Mouse (Mus musculus): ENCODE data around the gene Fam161a. TPM values are rescaled to one million over a fixed set of nuclear protein-coding genes. Genes with fewer than 3 reads are reported as not detected.
"Not testable (repeated sequence)": the region's sequence is repeated elsewhere in the genome, so short reads cannot be mapped to it uniquely, and the experiment has no call there.

Fam161a gene
- total RNA-seq, 2 experiments from 2014 or later = 1.7 TPM

DNA sequence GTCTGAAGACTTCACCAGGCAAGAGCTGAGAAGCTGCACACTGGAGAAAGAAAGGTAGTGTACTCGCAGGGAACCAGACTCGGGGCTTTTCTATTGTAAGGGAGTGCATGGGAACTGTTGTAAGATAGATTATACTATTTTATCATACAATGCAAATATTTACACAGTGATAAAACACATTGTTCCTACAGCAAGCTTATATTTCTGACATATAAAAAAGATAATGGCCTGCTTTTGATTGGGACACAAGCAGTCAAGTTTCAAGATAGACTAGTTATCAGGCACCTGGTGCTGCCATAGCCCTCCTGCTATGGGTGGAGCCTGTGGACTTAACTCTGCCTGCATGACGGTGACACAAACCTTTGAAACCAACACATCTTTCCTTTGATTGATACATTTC is 21.6 kb downstream of the Fam161a start:
- DNase-seq = no peak
- intact Hi-C loops (cut with DNase I; ENCODE audit: low total_unique reads) = no loop called here

DNA sequence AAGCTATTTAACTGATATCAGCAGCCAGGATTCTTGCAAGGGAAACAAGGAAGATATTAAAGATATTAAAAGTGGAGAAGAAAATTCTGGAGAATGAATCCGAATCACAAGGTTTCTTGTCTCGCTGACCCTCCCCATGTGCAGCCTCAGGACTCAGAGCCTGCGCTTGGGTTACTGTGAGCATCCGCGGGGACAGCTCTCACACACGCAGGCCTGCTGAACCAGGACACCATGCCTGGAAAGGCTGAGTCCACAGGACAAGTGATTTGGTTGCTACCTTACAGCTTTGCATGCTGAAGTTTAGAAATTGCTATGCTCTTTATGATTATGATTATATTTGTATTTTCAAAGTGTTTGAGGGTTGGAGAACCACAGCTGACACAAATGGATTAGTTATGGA is 22.1 kb downstream of the Fam161a start:
- intact Hi-C loops (cut with DNase I; ENCODE audit: low total_unique reads) = no loop called here
- no peak for DNase-seq

DNA sequence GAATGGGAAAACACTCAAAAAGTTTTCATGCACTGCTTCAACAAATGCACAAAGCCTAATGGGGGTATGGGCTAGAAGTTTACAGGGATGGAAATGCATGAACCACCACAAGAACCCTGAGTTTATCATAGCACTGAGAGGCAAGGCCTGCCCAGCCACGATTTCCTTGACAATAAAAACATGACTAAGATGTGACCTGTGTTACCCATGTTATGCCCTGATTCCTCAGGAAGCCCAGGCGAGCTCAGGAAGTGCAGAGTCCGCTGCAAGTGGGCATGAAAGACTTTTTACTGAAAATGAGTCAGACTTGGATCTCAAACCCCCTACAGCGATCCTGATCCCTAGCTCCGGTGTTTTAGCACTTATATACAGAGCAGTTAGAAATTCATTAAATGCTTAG is 39.9 kb downstream of the Fam161a start:
- DNase-seq = no peak
- intact Hi-C loops (cut with DNase I; ENCODE audit: low total_unique reads) = no loop called here

DNA sequence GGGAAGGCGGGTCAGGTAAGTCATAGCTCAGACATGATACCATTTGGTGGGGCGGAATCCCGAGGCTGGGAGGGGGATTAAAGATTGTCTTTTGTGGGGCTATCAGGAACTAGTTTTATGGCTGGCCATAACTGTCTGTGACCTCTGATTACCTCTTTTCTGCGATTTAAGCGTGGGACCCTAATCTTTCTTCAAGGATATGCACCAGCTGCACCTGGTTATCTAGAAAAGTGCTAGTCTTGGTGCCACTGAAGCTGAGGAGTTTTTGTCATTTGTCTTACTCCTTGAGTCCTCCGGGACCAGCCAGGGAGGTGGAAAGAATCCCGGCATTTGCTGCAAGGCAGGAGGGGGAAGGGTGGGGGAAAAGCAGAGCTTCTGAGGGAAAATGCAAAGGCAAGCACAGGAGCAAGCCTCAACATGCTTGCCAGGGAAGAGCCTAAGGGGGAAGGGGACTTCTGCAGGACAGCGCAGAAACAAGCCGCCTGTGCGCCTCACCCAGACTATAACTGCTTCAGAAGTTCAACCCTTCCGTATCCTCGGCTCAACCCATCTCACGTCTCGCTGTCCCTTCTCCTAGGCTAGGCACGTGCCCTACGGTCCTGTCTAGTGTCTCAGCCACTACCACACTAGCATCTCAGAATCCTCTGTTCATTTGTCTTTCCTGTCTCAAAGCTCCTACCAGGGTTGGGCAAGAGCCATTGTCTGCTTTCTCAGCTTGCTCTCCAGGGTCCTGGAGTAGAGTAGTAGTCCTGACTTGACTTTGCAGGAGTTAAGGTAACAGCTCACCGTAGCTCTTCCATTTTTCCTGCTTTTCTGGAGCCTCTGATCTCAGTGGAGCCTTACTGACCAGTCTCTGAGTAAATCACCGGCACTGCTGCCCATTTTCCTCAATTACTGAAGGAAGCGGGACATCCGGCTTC is 40.6 kb downstream of the Fam161a start:
- no peak for DNase-seq
- intact Hi-C loops (cut with DNase I; ENCODE audit: low total_unique reads) = no loop called here

DNA sequence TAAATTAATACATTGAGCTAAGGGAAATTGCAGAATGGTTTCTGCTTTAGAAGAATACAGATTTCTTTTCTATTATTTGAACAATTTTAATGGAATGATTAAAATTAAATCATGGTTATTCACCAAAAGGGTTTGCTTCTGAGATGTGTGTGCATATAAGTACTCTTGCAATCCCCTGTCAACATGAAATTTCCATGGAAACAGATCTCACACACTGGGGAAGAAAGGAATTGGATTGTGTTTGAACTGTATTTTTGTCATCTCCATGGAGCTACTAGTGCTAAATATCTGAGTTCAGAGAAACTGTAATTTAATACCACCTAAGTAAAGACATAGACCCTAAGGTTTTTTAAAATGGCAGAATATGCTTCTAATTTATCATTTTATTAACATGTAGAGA is 42.3 kb downstream of the Fam161a start:
- intact Hi-C loops (cut with DNase I; ENCODE audit: low total_unique reads) = no loop called here
- no peak for DNase-seq

DNA sequence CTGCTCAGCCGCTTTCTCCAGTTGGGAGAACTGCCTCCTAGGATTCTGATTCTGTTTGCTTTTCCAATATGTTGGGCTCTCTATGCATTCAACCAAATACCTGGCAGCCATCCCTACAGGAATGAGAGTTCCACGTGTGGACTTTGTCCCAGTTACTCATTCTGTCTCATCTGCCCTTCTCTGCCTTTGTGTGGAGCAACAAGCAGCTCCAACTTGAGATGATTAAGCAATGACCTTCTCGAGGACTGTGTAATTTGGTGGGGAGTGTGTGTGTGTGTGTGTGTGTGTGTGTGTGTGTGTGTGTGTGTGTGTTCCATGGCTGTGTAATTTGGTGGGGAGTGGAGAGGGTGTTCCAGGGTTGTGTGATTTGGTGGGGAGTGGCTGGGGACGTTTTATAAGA is 45.0 kb downstream of the Fam161a start:
- DNase-seq = no peak
- intact Hi-C loops (cut with DNase I; ENCODE audit: low total_unique reads) = no loop called here

DNA sequence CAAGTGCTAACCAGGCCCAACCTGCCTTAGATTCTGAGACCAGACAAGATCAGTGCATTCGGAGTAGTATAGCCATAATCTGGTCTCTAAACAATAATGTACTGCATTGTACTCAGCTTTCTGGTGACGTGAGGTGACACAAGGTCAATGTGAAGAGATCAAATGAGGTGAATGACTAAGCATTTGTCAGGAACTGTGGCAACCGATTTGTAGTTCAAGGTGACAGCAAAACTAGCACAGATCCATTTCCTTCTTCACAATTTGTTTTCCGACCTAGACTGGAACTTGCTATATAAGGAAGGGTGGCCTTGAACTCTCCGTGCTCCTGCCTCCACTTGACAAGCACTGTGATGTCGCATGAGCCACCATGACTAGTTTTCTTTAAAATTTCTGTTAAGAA is 55.8 kb downstream of the Fam161a start:
- intact Hi-C loops (cut with DNase I; ENCODE audit: low total_unique reads) = no loop called here
- DNase-seq = no peak

DNA sequence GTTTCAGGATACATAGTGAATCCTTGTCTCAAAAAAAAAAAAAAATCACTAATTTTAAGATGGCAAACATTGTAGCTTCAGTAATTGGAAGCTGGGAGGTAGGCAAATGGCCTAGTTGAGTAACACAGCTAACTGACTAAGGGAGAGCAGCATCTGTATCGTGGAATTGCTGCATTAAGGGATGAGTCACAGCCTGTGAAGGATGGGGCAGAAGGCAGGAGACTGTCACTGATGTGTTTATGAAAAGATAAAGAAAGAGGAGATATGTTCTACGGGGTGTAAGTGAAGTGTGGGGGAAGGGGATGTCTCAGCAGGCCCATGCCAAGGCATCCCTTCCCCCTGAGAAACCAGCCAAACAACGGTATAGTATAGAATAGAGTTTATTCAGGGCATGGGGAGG is 56.5 kb downstream of the Fam161a start:
- intact Hi-C loops (cut with DNase I; ENCODE audit: low total_unique reads) = no loop called here
- DNase-seq = no peak

DNA sequence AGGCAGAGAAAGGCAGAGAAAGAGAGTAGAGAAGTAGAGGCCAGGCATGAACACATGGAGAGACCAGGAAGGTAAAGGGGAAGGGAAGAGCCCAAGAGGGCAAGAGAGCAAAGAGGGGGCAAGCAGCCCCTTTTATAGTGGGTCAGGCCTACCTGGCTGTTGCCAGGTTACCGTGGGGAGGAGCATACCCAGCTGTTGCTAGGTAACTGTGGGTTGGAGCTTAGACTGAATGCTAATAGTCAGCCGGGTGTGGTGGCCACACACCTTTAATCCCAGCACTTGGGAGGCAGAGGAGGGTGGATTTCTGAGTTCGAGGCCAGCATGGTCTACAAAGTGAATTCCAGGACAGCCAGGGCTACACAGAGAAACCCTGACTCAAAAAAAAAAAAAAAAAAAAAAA is 56.9 kb downstream of the Fam161a start:
- DNase-seq; intact Hi-C loops (cut with DNase I; ENCODE audit: low total_unique reads): not testable (repeated sequence)

DNA sequence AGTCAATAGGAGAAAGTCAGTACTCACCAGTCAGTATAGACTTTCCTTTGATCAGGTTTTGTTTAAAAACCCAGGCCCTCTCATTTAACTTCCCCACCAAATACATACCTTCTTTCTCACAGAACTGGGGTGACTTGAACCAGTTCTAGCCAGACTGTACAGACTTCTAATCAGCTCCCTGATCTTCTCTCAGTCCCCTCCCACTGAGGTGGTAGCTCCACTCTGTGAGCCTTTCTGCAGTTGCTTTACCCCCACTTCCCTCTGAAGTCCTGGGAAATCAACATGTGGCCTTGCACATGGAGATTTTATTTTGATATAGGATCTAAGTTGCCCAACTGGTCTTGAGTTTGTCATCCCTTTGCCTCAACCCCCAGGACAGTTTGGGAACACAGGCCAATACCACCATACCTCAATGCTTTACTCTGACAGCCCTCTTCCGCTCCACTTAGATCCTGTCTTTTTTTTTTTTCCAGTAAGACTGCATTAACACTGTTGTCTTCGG is 57.9 kb downstream of the Fam161a start:
- intact Hi-C loops (cut with DNase I; ENCODE audit: low total_unique reads) = no loop called here
- DNase-seq = no peak

DNA sequence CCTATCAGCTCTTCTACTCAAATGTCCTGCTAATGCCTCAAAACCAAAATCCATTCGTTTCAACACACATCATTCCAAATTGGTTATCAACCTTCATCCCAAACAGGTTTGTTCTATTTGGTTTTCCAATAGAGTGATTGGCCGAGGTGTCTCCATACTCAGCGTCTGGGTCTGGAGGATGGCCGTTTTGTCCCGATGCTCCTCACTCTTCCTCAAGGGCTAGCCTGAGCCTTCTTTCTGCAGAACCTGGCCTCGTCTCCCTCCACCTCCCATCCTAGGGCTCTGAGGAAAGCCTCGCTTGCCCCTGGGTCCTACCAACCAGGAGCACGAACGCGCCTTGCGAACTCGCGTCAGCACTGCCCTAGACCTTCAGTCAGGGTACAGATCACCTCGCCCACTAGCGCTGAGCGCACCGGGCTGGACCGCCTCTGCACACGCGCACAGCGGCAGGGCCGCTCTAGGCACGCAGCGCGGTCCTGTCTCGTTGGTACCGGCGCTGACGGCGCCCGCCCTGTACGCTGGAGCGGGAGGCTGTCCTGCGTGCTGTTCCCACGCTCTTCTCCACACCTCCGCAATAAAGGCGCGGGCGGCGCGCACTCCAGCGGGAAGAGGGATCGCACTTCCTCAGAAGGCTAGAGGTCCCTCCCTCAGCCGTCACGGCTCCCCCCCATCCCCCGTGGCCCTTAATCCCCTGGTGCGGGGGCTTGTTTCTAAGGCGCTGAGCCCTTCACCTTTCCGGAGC is 60.2 kb downstream of the Fam161a start:
- intact Hi-C loops (cut with DNase I; ENCODE audit: low total_unique reads) = no loop called here
- peak; percentile 82 for DNase-seq

DNA sequence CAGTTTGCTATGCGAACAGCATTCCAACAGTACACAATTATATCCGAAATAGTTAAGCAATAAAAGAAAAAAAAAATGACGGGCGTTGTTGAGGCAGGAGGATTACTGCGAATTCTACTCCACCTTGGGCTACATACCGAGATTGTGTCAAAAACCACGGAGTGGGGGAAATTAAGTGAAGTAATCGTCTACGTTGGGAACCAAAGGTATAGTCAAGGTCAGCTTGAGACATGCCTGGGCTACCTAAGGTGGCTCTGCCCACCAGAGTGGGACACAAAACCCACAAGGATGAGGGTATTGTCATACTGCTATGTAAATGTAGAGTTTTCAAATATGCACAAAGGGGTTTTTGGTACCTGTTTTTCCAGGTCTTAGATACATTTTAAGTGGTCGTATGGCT is 60.9 kb downstream of the Fam161a start:
- no peak for DNase-seq
- intact Hi-C loops (cut with DNase I; ENCODE audit: low total_unique reads) = no loop called here

DNA sequence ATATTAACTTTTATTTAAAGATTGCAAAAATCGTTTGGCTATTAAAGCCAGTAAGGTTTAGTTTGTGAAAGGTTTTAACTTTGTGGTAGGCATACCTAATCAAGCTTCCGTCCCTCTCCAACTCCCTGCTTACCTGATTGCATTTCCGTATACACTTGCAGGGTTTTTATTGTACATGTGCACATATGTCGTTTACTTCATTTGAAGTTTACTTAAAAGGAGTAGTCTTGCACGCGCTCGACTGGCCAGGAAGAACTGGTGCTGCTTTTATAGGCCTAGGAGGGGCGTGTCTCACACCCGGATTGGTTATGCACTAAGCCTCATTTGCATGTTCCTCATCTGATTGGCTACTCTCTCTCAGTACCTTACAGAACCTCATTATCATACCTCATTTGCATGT is 61.7 kb downstream of the Fam161a start:
- DNase-seq; intact Hi-C loops (cut with DNase I; ENCODE audit: low total_unique reads): not testable (repeated sequence)

DNA sequence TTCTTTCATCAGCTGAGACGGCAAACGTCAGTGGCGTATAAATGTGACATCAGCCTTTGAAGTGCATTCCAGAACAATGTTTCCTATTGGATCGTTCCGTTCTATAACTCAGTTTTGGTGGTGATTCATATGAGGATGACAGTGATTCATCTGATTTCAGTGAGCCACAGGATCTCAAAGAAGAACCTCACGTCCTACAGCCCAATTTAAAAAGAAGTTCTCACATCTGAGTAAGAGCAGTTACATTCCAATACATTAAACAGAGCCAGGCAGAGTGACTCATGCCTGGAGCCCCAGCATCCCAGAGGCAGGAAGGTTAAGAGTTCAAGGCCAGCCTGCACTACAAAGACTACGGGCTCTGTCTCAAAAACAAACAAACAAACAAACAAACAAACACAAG is 67.5 kb downstream of the Fam161a start:
- no peak for DNase-seq
- intact Hi-C loops (cut with DNase I; ENCODE audit: low total_unique reads) = no loop called here

DNA sequence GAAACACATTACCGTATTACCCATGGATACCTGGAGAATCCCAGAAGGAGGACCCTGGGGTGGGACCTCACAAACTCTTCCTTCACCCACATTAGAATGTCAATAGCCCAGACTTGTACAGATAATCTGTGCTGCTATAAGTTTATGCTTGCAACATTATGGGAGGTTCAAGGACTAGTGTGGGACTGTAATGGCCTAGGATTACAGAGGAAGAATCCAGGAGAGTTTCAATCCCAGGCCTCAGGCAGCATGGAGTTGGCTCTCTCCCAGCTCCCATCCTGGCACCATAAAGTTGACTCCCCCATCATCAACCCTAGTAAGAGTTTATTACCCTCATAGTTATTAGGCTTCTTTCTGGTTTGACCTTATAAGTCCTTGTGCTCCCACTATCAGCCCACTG is 71.2 kb downstream of the Fam161a start:
- intact Hi-C loops (cut with DNase I; ENCODE audit: low total_unique reads) = no loop called here
- no peak for DNase-seq

Other genes starting within 250 kb of the Fam161a start
- gene B3gnt2, start 146.6 kb upstream of the Fam161a start, total RNA-seq (2021) = 1 to 10 TPM; 4.4 to 5.7 TPM
- gene Zrsr1, start 35.5 kb upstream of the Fam161a start, total RNA-seq (2021) = 10 to 100 TPM in 1 of 2 experiments, 1 to 10 TPM in 1; 8.8 to 10.5 TPM
- gene Gm28048, start 25.4 kb upstream of the Fam161a start, total RNA-seq (2021) = 1 to 10 TPM; 3.2 to 3.6 TPM
- gene Commd1, start 25.1 kb upstream of the Fam161a start, total RNA-seq (2021) = 100 to 1,000 TPM; 117 to 122 TPM
- gene Cct4, start 17.0 kb upstream of the Fam161a start, total RNA-seq (2021) = 100 to 1,000 TPM in 1 of 2 experiments, 10 to 100 TPM in 1; 93.9 to 104 TPM
- gene Xpo1, start 248.5 kb downstream of the Fam161a start, total RNA-seq (2021) = 10 to 100 TPM; 24.7 to 34.2 TPM